Mouse (Mus musculus): Measurements from ENCODE around the gene Fam83f.

Fam83f gene

GRCm38 (mm10) chr15:80703495-80703894 is 31.8 kb downstream of the Fam83f start:
- ATAC-seq (ENCODE audit: insufficient number of reproducible peaks, low FRiP score, low TSS enrichment), result no peak

GRCm38 (mm10) chr15:80704267-80704666 is 32.6 kb downstream of the Fam83f start:
- ATAC-seq (ENCODE audit: insufficient number of reproducible peaks, low FRiP score, low TSS enrichment), result peak; percentile 78

GRCm38 (mm10) chr15:80705828-80706549 is 34.3 kb downstream of the Fam83f start:
- ATAC-seq (ENCODE audit: insufficient number of reproducible peaks, low FRiP score, low TSS enrichment), result no peak

DNA sequence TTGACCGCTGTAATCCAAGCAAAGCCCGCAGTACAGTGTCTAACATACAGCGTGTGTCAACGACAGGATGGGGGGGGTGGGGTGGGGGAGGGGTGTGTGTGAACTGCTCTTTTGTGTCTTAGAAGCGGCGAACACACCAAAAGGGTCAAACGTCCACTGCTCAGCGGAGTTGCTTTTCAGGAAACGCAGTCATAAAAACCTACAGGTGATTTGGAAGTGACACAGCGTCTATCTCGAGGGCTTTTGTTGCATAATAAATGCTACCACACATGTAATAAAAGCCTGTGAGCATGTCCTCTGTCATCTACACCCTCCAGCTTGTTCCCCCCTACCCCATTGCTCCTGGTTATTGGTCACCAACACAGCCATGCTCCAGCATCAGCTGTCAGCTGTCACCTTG is 34.9 kb downstream of the Fam83f start:
- no peak for ATAC-seq (ENCODE audit: insufficient number of reproducible peaks, low FRiP score, low TSS enrichment)

GRCm38 (mm10) chr15:80707088-80707487 is 35.4 kb downstream of the Fam83f start:
- no peak for ATAC-seq (ENCODE audit: insufficient number of reproducible peaks, low FRiP score, low TSS enrichment)

DNA sequence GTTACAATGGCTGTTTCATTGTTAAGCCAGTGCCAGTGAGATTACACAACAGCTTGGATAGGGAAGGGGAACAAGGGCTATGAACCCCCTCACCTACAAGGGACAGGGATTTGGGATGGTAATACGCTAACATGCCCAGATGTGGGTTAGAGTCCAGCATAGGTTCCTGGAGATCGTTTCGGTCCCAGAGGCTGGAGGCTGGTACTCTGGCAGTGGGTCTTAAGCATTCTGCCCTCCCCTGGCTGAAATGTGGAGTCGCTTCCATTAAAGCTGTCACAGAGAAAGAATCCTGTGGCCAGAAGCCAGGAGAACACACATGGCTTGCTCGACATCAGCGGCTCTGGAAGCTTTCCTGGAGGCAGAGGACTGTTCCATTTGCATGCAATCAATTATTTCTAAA is 37.9 kb downstream of the Fam83f start:
- no peak for ATAC-seq (ENCODE audit: insufficient number of reproducible peaks, low FRiP score, low TSS enrichment)

DNA sequence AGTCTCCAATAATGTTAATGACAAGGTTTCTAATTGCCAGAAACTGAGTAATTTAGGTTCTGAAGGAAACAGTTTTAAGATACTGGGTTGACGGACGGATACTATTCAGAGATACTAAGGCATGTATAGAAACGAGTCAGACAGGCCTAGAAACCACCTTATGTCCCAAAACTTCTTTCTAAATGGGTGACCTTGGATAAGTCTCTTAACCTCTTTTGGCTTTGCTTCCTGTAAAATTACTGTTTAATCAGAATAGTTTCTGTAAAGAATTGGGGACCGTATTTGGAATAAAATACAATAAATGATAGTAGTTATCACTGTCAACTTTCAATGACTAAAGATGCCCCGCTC is 38.6 kb downstream of the Fam83f start:
- no peak for ATAC-seq (ENCODE audit: insufficient number of reproducible peaks, low FRiP score, low TSS enrichment)

DNA sequence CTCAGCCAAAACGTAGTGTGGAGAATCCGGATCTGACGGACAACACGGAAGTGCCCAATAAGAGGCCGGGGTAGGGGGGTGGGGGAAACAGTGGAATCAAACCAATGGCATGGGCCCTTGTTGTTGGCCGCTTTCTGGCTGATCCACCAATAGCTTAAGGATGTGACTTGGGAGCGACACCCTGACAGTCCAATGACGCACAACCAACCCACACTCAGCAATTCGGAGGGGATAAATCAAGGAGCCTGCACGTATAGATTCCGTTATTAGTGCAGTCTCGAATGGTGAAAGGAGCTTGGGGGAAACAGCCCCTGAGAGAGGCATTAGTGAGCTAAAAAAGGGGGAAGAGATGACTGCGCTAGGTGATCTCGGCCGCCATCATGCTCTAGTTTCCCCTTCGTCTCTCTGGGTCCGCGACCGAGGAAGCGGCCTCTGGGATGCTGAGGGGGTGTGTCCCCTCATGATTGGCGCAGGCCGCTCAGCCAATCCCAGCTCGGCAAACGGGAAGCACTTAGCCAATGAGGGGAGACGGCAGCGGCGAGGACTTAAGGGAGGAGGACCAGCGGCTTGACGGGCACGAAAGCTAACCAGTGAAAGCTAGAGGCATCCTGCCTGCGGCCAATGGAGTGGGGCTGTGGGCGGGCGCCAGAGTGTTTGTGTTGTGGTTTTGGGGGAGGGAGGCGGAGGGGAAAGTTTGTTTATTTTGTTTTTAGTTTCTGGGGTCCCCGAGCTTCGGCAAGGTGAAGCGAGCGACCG is 39.1 kb downstream of the Fam83f start, which contains the start of gene Tnrc6b:
Tnrc6b (plus strand) TSS at position 706 of the 756 bp plus-strand sequence.
- ATAC-seq (ENCODE audit: insufficient number of reproducible peaks, low FRiP score, low TSS enrichment), result peak; percentile 96

DNA sequence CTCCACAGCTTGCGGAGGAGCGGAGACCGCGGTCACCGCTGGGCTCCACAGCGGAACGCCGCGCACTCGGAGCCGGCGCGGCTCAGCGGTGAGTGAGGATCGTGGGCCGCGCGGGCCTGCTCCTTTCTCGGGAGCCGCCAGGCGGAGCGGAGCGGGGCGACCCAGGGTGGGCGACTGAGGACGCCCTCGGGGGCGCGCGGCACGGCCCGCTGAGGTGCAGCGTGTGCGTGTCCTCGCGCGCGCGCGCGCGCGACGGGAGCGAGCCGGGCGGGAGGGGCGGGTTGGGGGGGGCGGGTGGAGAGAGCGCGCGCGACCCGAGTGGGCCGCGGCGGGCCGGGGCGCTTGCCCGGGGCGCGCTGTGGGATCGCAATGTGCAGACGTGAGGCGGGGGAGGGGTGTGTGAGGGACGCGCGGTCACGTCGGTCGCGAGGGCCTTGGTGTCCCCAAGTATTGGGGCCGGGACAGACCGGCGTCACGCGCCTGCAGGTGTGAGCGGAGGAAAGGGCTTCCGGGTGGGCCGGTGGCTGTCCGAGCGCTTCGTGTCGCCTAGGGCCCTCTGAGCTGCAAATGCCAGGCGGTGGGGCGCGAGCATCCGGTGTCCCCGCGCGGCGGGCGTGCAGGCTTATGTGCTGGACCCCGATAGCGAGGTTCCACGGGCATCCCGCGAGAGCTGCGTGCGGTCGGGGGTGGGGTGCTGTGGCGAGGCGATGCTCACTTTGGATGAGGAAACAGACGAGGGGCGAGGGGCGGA is 39.9 kb downstream of the Fam83f start:
- peak; percentile 31; the same call in 1 of the 2 replicates for ATAC-seq (ENCODE audit: insufficient number of reproducible peaks, low FRiP score, low TSS enrichment)

DNA sequence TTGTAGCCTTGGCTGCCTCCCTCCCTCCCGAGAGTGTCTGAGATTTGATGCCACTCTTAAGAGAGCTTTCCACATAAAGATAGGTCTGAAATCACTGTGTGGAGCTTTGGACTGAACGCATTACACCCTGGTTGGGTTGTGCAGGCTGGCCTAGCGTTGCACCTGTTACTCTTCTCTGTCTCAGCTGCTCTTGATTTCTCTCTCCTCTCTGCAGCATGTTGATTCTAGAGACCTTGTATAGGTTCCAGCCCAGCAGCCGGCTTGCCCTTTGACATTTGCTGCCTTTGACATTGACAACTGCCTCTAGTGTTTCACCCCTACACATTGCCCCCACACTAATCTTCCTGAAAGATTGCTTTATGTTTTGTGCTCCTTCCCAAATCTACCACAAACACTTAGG is 42.7 kb downstream of the Fam83f start:
- ATAC-seq (ENCODE audit: insufficient number of reproducible peaks, low FRiP score, low TSS enrichment), result no peak

- no peak for ATAC-seq (ENCODE audit: insufficient number of reproducible peaks, low FRiP score, low TSS enrichment)
Observed at GRCm38 (mm10) chr15:80716631-80717135, 45.0 kb downstream of the Fam83f start.

DNA sequence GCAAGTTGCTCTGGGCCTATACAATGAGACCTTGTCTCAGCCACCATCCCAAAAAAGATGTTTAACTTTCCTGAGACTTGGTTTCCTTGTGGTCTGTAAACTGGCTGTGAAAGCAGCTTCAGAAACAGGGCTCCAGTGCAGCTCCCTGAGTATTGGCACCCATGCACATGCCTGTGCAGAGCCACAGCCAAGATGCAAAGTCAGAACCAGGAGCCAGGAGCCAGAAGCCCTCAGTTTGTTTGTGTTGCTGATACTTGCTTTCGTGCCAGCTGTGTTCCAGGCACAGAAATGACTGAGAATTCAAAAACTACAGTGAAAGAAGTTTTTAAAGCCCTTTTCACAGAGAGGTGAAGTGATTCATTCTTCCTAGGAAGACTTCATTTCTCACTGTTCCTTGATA is 45.8 kb downstream of the Fam83f start:
- no peak for ATAC-seq (ENCODE audit: insufficient number of reproducible peaks, low FRiP score, low TSS enrichment)

DNA sequence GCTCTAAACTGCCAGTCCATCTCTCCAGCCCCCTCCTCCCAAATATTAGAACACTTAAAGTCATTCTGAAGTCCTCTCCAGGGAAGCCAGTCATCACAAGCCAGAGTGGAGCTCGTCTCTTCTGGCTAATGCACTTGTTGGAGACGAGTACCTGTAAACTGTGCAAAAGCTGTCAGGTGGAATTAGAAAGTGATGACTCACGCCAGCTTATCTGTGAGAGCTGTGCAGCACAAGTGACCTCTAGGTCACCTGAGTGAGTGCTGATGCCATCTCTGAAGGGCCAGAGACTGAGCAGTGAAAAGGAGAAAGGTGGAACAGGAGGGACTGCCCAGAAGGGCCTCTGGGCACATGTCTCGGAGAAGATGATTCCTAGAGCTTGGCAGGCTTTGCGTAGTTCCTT is 48.6 kb downstream of the Fam83f start:
- ATAC-seq (ENCODE audit: insufficient number of reproducible peaks, low FRiP score, low TSS enrichment), result no peak

GRCm38 (mm10) chr15:80721861-80722260 is 50.2 kb downstream of the Fam83f start:
- no peak for ATAC-seq (ENCODE audit: insufficient number of reproducible peaks, low FRiP score, low TSS enrichment)

- ATAC-seq (ENCODE audit: insufficient number of reproducible peaks, low FRiP score, low TSS enrichment), result no peak
Observed at GRCm38 (mm10) chr15:80722366-80722765, 50.7 kb downstream of the Fam83f start.

DNA sequence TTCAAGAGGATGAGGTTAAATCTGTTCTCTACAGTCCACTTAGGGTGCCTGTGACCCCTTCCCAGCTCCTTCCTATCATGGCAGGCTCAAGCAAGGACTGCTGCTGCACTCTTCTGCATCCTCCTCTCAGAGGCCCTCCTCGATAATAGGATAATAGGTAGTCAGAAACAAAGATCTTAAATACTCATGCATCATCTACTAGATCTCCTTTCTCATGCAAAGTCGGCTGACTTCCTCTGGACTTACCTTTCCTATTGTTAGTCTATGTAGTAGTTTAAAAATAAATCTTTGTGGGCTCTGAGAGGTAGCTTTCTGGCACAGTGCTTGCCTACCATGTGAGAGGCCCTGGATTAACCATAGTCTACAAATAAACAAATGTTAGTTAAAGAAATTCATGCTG is 57.8 kb downstream of the Fam83f start:
- no peak for ATAC-seq (ENCODE audit: insufficient number of reproducible peaks, low FRiP score, low TSS enrichment)

DNA sequence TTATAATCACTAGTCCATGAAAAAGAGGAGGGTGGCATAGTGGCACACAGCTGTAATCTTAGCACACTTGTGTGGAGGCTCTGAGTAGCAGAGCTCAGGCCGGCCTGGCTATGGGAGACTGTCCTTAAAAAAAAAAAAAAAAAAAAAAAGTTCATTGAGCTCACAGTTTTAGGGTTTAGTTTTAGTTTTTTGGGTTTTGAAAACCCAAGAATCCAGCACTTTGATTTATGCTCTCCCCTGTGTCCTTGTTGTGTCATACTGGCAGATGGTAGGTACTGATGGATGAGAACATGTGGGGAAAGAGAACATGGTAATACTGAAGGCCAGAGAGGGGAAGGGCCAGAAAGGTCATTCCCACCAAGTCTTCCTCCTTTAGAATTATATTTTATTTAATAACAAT is 59.4 kb downstream of the Fam83f start:
- no peak for ATAC-seq (ENCODE audit: insufficient number of reproducible peaks, low FRiP score, low TSS enrichment)

GRCm38 (mm10) chr15:80731511-80731910 is 59.9 kb downstream of the Fam83f start:
- ATAC-seq (ENCODE audit: insufficient number of reproducible peaks, low FRiP score, low TSS enrichment), result no peak

- no peak for ATAC-seq (ENCODE audit: insufficient number of reproducible peaks, low FRiP score, low TSS enrichment)
Observed at GRCm38 (mm10) chr15:80732266-80733030, 60.8 kb downstream of the Fam83f start.

DNA sequence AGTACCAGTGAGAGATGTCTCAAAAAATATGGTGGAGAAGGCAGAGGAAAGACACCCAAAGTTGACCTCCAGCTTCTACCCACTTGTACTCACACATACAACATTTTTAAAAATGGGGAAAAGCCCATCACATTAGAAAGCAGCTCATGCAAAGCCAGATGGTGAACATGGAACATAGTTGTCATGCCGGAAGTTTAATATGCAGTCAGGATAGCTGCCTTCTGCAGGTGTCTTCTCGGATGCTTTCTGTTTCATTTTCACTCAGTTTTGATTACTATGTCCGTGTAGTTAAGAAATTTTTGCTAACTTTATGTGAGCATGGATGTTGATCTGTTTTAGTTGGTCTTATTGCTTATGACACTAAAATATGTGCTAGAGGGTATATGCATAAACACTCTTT is 63.7 kb downstream of the Fam83f start:
- no peak for ATAC-seq (ENCODE audit: insufficient number of reproducible peaks, low FRiP score, low TSS enrichment)

Measured in cerebellum, adult (tissue).